Mouse (Mus musculus): ENCODE results near the gene Tha1.

Gene Tha1

GRCm38 (mm10) chr11:117904442-117904841 lies 31.2 kb upstream of the Tha1 start:
- Histone ChIP-seq H3K27me3 (ENCODE audit: insufficient read depth, low read length) (no peaks in the 10 kb centered on the region), H3K9me3 (ENCODE audit: low read length) (no peaks in the 10 kb centered on the region), H3K36me3 (ENCODE audit: insufficient read depth, low read length) (no peaks in the 10 kb centered on the region), H3K4me3 (replicated peaks; ENCODE audit: low read length) (no peak overlapping the region), H3K4me1 (replicated peaks; ENCODE audit: low read depth, low read length) (peaks cover 68% of the 10 kb centered on the region)
- no peak for TF ChIP-seq NANOG (IDR thresholded peaks at IDR 0.05; ENCODE audit: borderline replicate concordance, low read length)
- no peak for TF ChIP-seq CTCF (conservative IDR thresholded peaks at IDR 0.05; ENCODE audit: low read length)
- no peak for TF ChIP-seq POU5F1 (IDR thresholded peaks at IDR 0.05; ENCODE audit: borderline replicate concordance, low read length)

GRCm38 (mm10) chr11:117902282-117902681 lies 29.0 kb upstream of the Tha1 start:
- Histone ChIP-seq H3K27me3 (ENCODE audit: insufficient read depth, low read length) (no peaks in the 10 kb centered on the region), H3K9me3 (ENCODE audit: low read length) (no peaks in the 10 kb centered on the region), H3K4me1 (replicated peaks; ENCODE audit: low read depth, low read length) (peaks cover 62% of the 10 kb centered on the region), H3K4me3 (replicated peaks; ENCODE audit: low read length) (peak overlapping the region; percentile 41), H3K36me3 (ENCODE audit: insufficient read depth, low read length) (no peaks in the 10 kb centered on the region)
- TF ChIP-seq CTCF (conservative IDR thresholded peaks at IDR 0.05; ENCODE audit: low read length) (no peak), NANOG (IDR thresholded peaks at IDR 0.05; ENCODE audit: borderline replicate concordance, low read length) (no peak), POU5F1 (IDR thresholded peaks at IDR 0.05; ENCODE audit: borderline replicate concordance, low read length) (no peak)

DNA sequence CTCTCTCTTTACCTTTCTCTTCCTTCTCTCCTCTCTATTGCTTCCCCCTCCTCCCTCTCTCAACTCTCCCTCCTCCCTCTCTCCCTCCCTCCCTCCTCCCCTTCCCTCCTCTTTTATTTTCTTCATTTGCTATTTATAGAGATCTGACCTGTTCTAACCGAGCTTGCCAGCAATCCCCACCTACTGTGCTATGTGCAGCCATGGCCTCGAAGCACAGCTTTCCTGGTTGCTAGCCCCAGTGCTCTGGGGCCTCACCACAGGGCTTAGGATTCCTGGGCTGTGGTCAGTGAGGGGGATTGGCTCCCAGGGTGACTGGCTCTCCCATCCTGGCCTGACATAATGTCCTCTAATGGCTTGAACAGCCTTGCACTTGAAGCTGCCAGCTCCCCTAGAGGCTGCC lies 23.3 kb upstream of the Tha1 start:
- TF ChIP-seq CTCF (conservative IDR thresholded peaks at IDR 0.05; ENCODE audit: low read length) (no peak), POU5F1 (IDR thresholded peaks at IDR 0.05; ENCODE audit: borderline replicate concordance, low read length) (no peak), NANOG (IDR thresholded peaks at IDR 0.05; ENCODE audit: borderline replicate concordance, low read length) (no peak)
- no peak overlapping the region for H3K4me3 ChIP-seq (replicated peaks; ENCODE audit: low read length)
- peaks cover 57% of the 10 kb centered on the region for H3K4me1 ChIP-seq (replicated peaks; ENCODE audit: low read depth, low read length)
- no peaks in the 10 kb centered on the region for H3K9me3 ChIP-seq (ENCODE audit: low read length)
- no peaks in the 10 kb centered on the region for H3K27me3 ChIP-seq (ENCODE audit: insufficient read depth, low read length)
- no peaks in the 10 kb centered on the region for H3K36me3 ChIP-seq (ENCODE audit: insufficient read depth, low read length)

GRCm38 (mm10) chr11:117894676-117895075 lies 21.4 kb upstream of the Tha1 start:
- Histone ChIP-seq H3K27me3 (ENCODE audit: insufficient read depth, low read length) (no peaks in the 10 kb centered on the region), H3K9me3 (ENCODE audit: low read length) (no peaks in the 10 kb centered on the region), H3K36me3 (ENCODE audit: insufficient read depth, low read length) (no peaks in the 10 kb centered on the region), H3K4me1 (replicated peaks; ENCODE audit: low read depth, low read length) (peaks cover 68% of the 10 kb centered on the region), H3K4me3 (replicated peaks; ENCODE audit: low read length) (peak overlapping the region; percentile 37)
- TF ChIP-seq POU5F1 (IDR thresholded peaks at IDR 0.05; ENCODE audit: borderline replicate concordance, low read length) = no peak
- TF ChIP-seq CTCF (conservative IDR thresholded peaks at IDR 0.05; ENCODE audit: low read length) = peak; percentile 23

GRCm38 (mm10) chr11:117892199-117892598 lies 18.9 kb upstream of the Tha1 start:
- H3K4me3 ChIP-seq (replicated peaks; ENCODE audit: low read length) = peak overlapping the region; percentile 67
- H3K27me3 ChIP-seq (ENCODE audit: insufficient read depth, low read length) = no peaks in the 10 kb centered on the region
- no peaks in the 10 kb centered on the region for H3K9me3 ChIP-seq (ENCODE audit: low read length)
- no peaks in the 10 kb centered on the region for H3K36me3 ChIP-seq (ENCODE audit: insufficient read depth, low read length)
- TF ChIP-seq POU5F1 (IDR thresholded peaks at IDR 0.05; ENCODE audit: borderline replicate concordance, low read length) = no peak
- no peak for TF ChIP-seq NANOG (IDR thresholded peaks at IDR 0.05; ENCODE audit: borderline replicate concordance, low read length)
- TF ChIP-seq CTCF (conservative IDR thresholded peaks at IDR 0.05; ENCODE audit: low read length) = no peak
- peaks cover 89% of the 10 kb centered on the region for H3K4me1 ChIP-seq (replicated peaks; ENCODE audit: low read depth, low read length)

- peaks cover 92% of the 10 kb centered on the region for H3K4me1 ChIP-seq (replicated peaks; ENCODE audit: low read depth, low read length)
- no peaks in the 10 kb centered on the region for H3K27me3 ChIP-seq (ENCODE audit: insufficient read depth, low read length)
- H3K36me3 ChIP-seq (ENCODE audit: insufficient read depth, low read length) = 0 out of 2 replicates have a peak, but pooled peaks cover 5% of the 10 kb centered on the region
- peak overlapping the region; percentile 67 for H3K4me3 ChIP-seq (replicated peaks; ENCODE audit: low read length)
- TF ChIP-seq NANOG (IDR thresholded peaks at IDR 0.05; ENCODE audit: borderline replicate concordance, low read length) = no peak
- TF ChIP-seq POU5F1 (IDR thresholded peaks at IDR 0.05; ENCODE audit: borderline replicate concordance, low read length) = no peak
- no peak for TF ChIP-seq CTCF (conservative IDR thresholded peaks at IDR 0.05; ENCODE audit: low read length)
- peaks cover 5% of the 10 kb centered on the region for H3K9me3 ChIP-seq (ENCODE audit: low read length)
These were observed 18.4 kb upstream of the Tha1 start for GRCm38 (mm10) chr11:117891581-117892175.

DNA sequence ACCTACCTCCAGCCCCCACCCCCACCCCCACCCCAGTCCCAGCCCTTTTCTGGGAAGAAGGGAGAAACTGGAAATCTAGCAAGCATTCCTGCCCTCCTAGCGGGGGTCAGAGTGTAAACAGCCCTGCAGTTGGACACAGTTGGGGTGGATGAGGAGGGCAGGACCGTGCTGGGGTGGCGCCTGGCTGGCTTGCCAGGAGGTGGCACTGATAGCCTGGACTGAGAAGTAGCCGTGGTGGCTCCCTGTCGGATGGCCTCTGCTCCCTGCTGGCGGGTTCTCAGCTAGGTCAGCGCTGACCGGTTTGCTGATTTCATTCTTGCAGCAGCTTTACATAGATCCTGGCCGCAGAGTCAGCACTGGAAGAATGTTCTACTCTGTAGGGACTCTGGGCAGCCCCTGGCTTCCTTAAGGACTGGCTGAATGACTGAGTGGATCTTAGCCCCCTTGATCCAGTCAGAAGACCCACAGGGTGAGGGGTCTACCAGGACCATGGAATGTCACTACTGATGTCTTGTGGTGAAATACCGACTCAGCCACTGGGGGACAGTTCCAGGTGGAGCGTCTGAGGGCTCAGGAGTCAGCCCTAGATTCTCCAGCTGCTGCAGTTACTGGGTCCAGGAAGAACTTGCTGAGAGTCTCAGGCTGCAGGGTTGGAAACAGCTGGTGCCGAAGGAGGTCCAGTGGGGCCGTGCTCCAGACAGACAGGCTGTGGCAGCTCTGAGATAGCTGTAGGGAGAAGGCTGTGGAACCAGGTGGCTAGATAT lies 17.4 kb upstream of the Tha1 start:
- peaks cover 15% of the 10 kb centered on the region for H3K9me3 ChIP-seq (ENCODE audit: low read length)
- 0 out of 2 replicates have a peak, but pooled peaks cover 15% of the 10 kb centered on the region for H3K36me3 ChIP-seq (ENCODE audit: insufficient read depth, low read length)
- TF ChIP-seq NANOG (IDR thresholded peaks at IDR 0.05; ENCODE audit: borderline replicate concordance, low read length) = no peak
- no peak for TF ChIP-seq POU5F1 (IDR thresholded peaks at IDR 0.05; ENCODE audit: borderline replicate concordance, low read length)
- no peak for TF ChIP-seq CTCF (conservative IDR thresholded peaks at IDR 0.05; ENCODE audit: low read length)
- peak overlapping the region; percentile 67 for H3K4me3 ChIP-seq (replicated peaks; ENCODE audit: low read length)
- peaks cover 95% of the 10 kb centered on the region for H3K4me1 ChIP-seq (replicated peaks; ENCODE audit: low read depth, low read length)
- no peaks in the 10 kb centered on the region for H3K27me3 ChIP-seq (ENCODE audit: insufficient read depth, low read length)

DNA sequence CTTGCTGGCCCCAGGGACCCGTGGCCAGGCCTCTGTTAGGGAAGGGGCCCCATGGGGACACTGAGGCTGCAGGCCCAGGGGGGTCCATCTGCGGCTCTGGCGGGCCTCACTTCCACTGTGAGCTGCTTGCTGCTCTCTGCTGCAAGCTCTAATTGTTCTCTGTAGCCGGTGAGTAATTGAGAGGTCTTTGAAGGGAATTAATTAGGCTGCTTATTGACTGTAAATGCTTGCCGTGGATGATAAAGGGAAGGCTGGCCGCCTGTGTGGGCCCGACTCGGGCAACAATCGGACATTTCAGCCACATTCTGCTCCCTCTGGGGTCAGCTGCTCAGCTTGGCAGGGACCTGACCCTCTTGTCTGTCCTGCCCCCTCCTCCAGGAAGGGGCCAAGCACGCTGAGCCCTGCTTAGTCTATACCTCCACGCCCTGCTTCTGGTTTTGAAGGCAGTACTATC lies 16.6 kb upstream of the Tha1 start:
- Histone ChIP-seq H3K36me3 (ENCODE audit: insufficient read depth, low read length) (0 out of 2 replicates have a peak, but pooled peaks cover 16% of the 10 kb centered on the region), H3K9me3 (ENCODE audit: low read length) (peaks cover 23% of the 10 kb centered on the region), H3K4me3 (replicated peaks; ENCODE audit: low read length) (peak overlapping the region; percentile 79), H3K27me3 (ENCODE audit: insufficient read depth, low read length) (no peaks in the 10 kb centered on the region), H3K4me1 (replicated peaks; ENCODE audit: low read depth, low read length) (peaks cover 89% of the 10 kb centered on the region)
- TF ChIP-seq CTCF (conservative IDR thresholded peaks at IDR 0.05; ENCODE audit: low read length) = no peak
- no peak for TF ChIP-seq POU5F1 (IDR thresholded peaks at IDR 0.05; ENCODE audit: borderline replicate concordance, low read length)
- TF ChIP-seq NANOG (IDR thresholded peaks at IDR 0.05; ENCODE audit: borderline replicate concordance, low read length) = no peak

Measured in E14TG2a.4 (cell line).